Mouse (Mus musculus): ENCODE results near the gene Rhox8. TPM values are rescaled to one million over a fixed set of nuclear protein-coding genes. Genes with fewer than 3 reads are reported as not detected.
"Not testable (repeated sequence)": the region's sequence is repeated elsewhere in the genome, so short reads cannot be mapped to it uniquely, and the experiment has no call there.

Gene Rhox8
- total RNA-seq (2014; fragmentation: Nextera tagmentation) = 44.2 TPM in 1 of 2 replicates, not detected in the other
- not detected in 2 replicates for total RNA-seq (2017)
- polyA plus RNA-seq (2012) = not detected in 2 replicates

GRCm38 (mm10) chrX:37878844-37879243 is at the start of gene Rhox8:
Rhox8 (minus strand) TSS chrX:37878944.
- H3K36me3 ChIP-seq (replicated peaks) = no peaks in the 10 kb centered on the region
- ATAC-seq (ENCODE audit: extremely low read depth, insufficient number of reproducible peaks, low FRiP score, poor library complexity, severe bottlenecking) = no peak

GRCm38 (mm10) chrX:37916311-37916710 is 37.6 kb upstream of the Rhox8 start:
- H3K4me3 ChIP-seq (ENCODE audit: low read depth, low read length) = no peak overlapping the region
- ATAC-seq (ENCODE audit: extremely low read depth, insufficient number of reproducible peaks, low FRiP score, poor library complexity, severe bottlenecking) (no peak), DNase-seq (ENCODE audit: low spot score) (no peak)
- no peak for TF ChIP-seq GATA1 (IDR thresholded peaks at IDR 0.05; ENCODE audit: borderline replicate concordance, low read length)
- TF ChIP-seq CTCF (IDR thresholded peaks at IDR 0.05; ENCODE audit: low read depth, low read length) = no peak
- no peak for TF ChIP-seq POLR2AphosphoS5 (IDR thresholded peaks at IDR 0.05; ENCODE audit: insufficient replicate concordance, low read depth, low read length)
- TF ChIP-seq GATA2 (IDR thresholded peaks at IDR 0.05; ENCODE audit: borderline replicate concordance, low read depth, low read length) = no peak
- H3K27me3 ChIP-seq (ENCODE audit: insufficient read depth, low read length) = no peaks in the 10 kb centered on the region
- no peaks in the 10 kb centered on the region for H3K4me1 ChIP-seq (ENCODE audit: insufficient read depth, low read depth, low read length)
- no peaks in the 10 kb centered on the region for H3K9me3 ChIP-seq (replicated peaks)
- H3K36me3 ChIP-seq (replicated peaks) = no peaks in the 10 kb centered on the region

More at GRCm38 (mm10) chrX:37878844-37879243, at the start of gene Rhox8:
- DNase-seq (ENCODE audit: low spot score) = no peak
- H3K9me3 ChIP-seq (replicated peaks) = no peaks in the 10 kb centered on the region
- H3K4me1 ChIP-seq (ENCODE audit: insufficient read depth, low read depth, low read length) = no peaks in the 10 kb centered on the region
- no peak within 1 kb of the TSS for H3K4me3 ChIP-seq (ENCODE audit: low read depth, low read length)
- no peaks in the 10 kb centered on the region for H3K27me3 ChIP-seq (ENCODE audit: insufficient read depth, low read length)
- TF ChIP-seq GATA2 (IDR thresholded peaks at IDR 0.05; ENCODE audit: borderline replicate concordance, low read depth, low read length) = no peak
- TF ChIP-seq POLR2AphosphoS5 (IDR thresholded peaks at IDR 0.05; ENCODE audit: insufficient replicate concordance, low read depth, low read length) = no peak
- TF ChIP-seq CTCF (IDR thresholded peaks at IDR 0.05; ENCODE audit: low read depth, low read length) = no peak
- TF ChIP-seq GATA1 (IDR thresholded peaks at IDR 0.05; ENCODE audit: borderline replicate concordance, low read length) = no peak
- no peak for TF ChIP-seq TAL1 (conservative IDR thresholded peaks at IDR 0.05; ENCODE audit: low read depth, low read length)

DNA sequence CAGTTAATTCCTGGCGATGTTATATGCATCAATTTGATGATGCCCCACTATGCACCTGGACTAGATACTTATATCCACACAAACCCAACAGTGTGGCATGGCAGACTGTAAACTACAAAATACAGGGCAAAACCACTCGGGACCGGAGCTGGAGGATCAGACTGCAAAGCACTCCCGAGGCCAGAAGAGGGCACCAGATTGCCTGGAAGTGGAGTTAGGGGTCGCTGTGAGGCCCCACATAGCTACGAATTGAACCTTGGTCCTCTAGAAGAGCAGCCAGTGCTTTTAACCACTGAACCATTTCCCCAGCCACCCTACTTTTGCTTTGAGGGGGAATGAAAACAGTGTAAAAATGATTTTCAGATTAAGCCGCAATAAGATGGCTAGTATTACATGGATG is 29.8 kb upstream of the Rhox8 start:
- DNase-seq (ENCODE audit: low spot score) (no peak), ATAC-seq (ENCODE audit: extremely low read depth, insufficient number of reproducible peaks, low FRiP score, poor library complexity, severe bottlenecking) (no peak)
- H3K9me3 ChIP-seq (replicated peaks) = no peaks in the 10 kb centered on the region
- no peak for TF ChIP-seq CTCF (IDR thresholded peaks at IDR 0.05; ENCODE audit: low read depth, low read length)
- no peak for TF ChIP-seq GATA1 (IDR thresholded peaks at IDR 0.05; ENCODE audit: borderline replicate concordance, low read length)
- no peak for TF ChIP-seq POLR2AphosphoS5 (IDR thresholded peaks at IDR 0.05; ENCODE audit: insufficient replicate concordance, low read depth, low read length)
- TF ChIP-seq TAL1 (conservative IDR thresholded peaks at IDR 0.05; ENCODE audit: low read depth, low read length) = no peak
- no peak for TF ChIP-seq GATA2 (IDR thresholded peaks at IDR 0.05; ENCODE audit: borderline replicate concordance, low read depth, low read length)
- no peaks in the 10 kb centered on the region for H3K27me3 ChIP-seq (ENCODE audit: insufficient read depth, low read length)
- no peak overlapping the region for H3K4me3 ChIP-seq (ENCODE audit: low read depth, low read length)
- no peaks in the 10 kb centered on the region for H3K36me3 ChIP-seq (replicated peaks)
- no peaks in the 10 kb centered on the region for H3K4me1 ChIP-seq (ENCODE audit: insufficient read depth, low read depth, low read length)

DNA sequence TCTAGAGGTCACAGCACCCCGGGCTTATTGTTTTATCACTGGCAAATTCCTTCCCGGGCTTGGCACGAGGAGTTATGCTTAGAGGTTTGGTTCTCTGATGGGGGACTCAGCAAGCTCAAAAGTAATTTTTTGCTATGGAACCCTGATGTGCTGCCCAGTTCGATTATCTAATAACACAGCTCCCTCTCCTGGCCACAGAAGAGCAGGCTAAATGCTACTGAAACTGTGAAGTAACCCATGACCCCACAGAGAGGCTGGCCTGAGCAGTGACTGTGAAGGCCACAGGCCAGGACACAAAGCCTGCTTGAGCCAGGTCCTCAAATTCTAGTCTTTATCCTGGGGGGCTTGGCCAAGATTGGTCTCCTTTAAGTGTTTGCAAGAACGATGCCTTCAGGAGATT is 25.0 kb upstream of the Rhox8 start:
- H3K36me3 ChIP-seq (replicated peaks) = no peaks in the 10 kb centered on the region
- no peak overlapping the region for H3K4me3 ChIP-seq (ENCODE audit: low read depth, low read length)
- ATAC-seq (ENCODE audit: extremely low read depth, insufficient number of reproducible peaks, low FRiP score, poor library complexity, severe bottlenecking) (no peak), DNase-seq (ENCODE audit: low spot score) (no peak)
- H3K9me3 ChIP-seq (replicated peaks) = no peaks in the 10 kb centered on the region
- H3K4me1 ChIP-seq (ENCODE audit: insufficient read depth, low read depth, low read length) = no peaks in the 10 kb centered on the region
- H3K27me3 ChIP-seq (ENCODE audit: insufficient read depth, low read length) = no peaks in the 10 kb centered on the region
- TF ChIP-seq CTCF (IDR thresholded peaks at IDR 0.05; ENCODE audit: low read depth, low read length) = no peak
- no peak for TF ChIP-seq GATA2 (IDR thresholded peaks at IDR 0.05; ENCODE audit: borderline replicate concordance, low read depth, low read length)
- TF ChIP-seq POLR2AphosphoS5 (IDR thresholded peaks at IDR 0.05; ENCODE audit: insufficient replicate concordance, low read depth, low read length) = no peak
- no peak for TF ChIP-seq TAL1 (conservative IDR thresholded peaks at IDR 0.05; ENCODE audit: low read depth, low read length)

DNA sequence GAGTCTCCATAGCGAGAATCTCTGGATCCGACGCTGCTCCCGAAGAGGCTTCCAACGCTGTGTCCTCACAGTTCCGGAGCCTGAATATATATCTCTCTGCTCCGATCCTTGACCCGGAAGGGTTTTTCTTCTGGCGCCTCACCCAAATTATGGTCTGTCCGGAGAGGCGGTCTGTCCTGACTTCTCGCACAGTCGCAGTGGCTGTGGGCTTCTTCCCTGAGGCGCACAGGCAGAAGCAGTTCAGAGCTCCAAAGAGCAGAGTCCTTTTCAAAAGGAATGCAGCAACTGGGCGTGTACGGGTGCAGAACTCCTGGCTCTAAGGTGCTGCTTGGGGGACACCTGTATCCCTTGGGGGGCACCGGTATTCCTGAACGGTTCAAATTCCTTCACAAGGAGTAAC is 22.9 kb upstream of the Rhox8 start, which contains the start of gene Rhox9:
Gene Rhox9, minus strand, starts transcription at position 101 of the 400 bp plus-strand sequence.
- not testable (repeated sequence) for H3K36me3 ChIP-seq (replicated peaks); H3K27me3 ChIP-seq (ENCODE audit: insufficient read depth, low read length); H3K4me1 ChIP-seq (ENCODE audit: insufficient read depth, low read depth, low read length); DNase-seq (ENCODE audit: low spot score); H3K4me3 ChIP-seq (ENCODE audit: low read depth, low read length); ATAC-seq (ENCODE audit: extremely low read depth, insufficient number of reproducible peaks, low FRiP score, poor library complexity, severe bottlenecking); H3K9me3 ChIP-seq (replicated peaks)

GRCm38 (mm10) chrX:37897132-37897531 is 18.4 kb upstream of the Rhox8 start, which contains the start of gene Rhox7b:
Rhox7b (minus strand) TSS chrX:37897232.
- H3K4me3 ChIP-seq (ENCODE audit: low read depth, low read length); H3K27me3 ChIP-seq (ENCODE audit: insufficient read depth, low read length); H3K9me3 ChIP-seq (replicated peaks); ATAC-seq (ENCODE audit: extremely low read depth, insufficient number of reproducible peaks, low FRiP score, poor library complexity, severe bottlenecking); DNase-seq (ENCODE audit: low spot score); H3K4me1 ChIP-seq (ENCODE audit: insufficient read depth, low read depth, low read length); H3K36me3 ChIP-seq (replicated peaks): not testable (repeated sequence)

DNA sequence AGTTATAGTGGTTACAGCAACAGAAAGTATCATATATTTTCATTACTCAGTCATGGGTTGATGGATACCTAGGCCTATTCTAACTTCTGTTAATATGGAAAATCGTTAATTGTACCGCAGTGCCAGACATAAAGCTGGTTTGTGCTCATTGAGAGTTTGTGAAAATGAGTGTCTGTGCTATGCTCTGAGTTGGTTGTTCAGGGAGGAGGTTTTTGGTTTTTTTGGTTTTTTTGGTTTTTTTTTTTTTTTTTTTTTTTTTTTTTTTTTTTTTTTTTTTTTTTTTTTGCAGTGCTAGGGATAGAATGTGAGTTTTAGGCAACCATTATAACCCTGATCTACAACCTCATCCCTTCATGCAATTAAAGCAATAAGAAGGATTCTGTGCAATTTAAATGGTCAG is 7.1 kb downstream of the Rhox8 start:
- Histone ChIP-seq H3K4me1 (ENCODE audit: insufficient read depth, low read depth, low read length) (no peaks in the 10 kb centered on the region), H3K36me3 (replicated peaks) (no peaks in the 10 kb centered on the region), H3K9me3 (replicated peaks) (no peaks in the 10 kb centered on the region), H3K4me3 (ENCODE audit: low read depth, low read length) (no peak overlapping the region), H3K27me3 (ENCODE audit: insufficient read depth, low read length) (no peaks in the 10 kb centered on the region)
- DNase-seq (ENCODE audit: low spot score) (no peak), ATAC-seq (ENCODE audit: extremely low read depth, insufficient number of reproducible peaks, low FRiP score, poor library complexity, severe bottlenecking) (no peak)
- TF ChIP-seq POLR2AphosphoS5 (IDR thresholded peaks at IDR 0.05; ENCODE audit: insufficient replicate concordance, low read depth, low read length) (no peak), TAL1 (conservative IDR thresholded peaks at IDR 0.05; ENCODE audit: low read depth, low read length) (no peak), GATA2 (IDR thresholded peaks at IDR 0.05; ENCODE audit: borderline replicate concordance, low read depth, low read length) (no peak), CTCF (IDR thresholded peaks at IDR 0.05; ENCODE audit: low read depth, low read length) (no peak), GATA1 (IDR thresholded peaks at IDR 0.05; ENCODE audit: borderline replicate concordance, low read length) (no peak)

DNA sequence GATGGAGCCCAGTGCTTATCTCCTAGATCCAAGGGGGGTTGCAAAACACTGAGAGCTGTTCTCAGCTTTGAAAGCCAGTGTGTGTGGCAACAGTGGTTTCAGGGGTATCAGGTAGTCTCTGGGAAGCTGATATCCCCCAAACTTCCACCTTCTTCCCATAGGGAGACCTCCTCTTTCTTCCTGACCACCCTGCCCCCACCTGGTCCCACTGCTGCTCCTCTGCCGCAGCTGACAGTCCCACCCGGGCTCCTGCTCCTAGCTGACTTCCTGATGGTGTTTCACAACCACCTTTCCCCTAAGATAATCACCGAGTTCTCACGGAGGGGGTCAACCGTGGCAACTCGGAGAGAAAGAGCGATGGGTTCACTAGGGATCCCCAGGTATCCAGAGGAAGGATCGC is 47.4 kb downstream of the Rhox8 start, which contains the start of gene Rhox7a:
Gene Rhox7a, plus strand, starts transcription at position 301 of the 400 bp plus-strand sequence.
- H3K4me3 ChIP-seq (ENCODE audit: low read depth, low read length); ATAC-seq (ENCODE audit: extremely low read depth, insufficient number of reproducible peaks, low FRiP score, poor library complexity, severe bottlenecking); H3K27me3 ChIP-seq (ENCODE audit: insufficient read depth, low read length); DNase-seq (ENCODE audit: low spot score); H3K9me3 ChIP-seq (replicated peaks); H3K4me1 ChIP-seq (ENCODE audit: insufficient read depth, low read depth, low read length); H3K36me3 ChIP-seq (replicated peaks): not testable (repeated sequence)

DNA sequence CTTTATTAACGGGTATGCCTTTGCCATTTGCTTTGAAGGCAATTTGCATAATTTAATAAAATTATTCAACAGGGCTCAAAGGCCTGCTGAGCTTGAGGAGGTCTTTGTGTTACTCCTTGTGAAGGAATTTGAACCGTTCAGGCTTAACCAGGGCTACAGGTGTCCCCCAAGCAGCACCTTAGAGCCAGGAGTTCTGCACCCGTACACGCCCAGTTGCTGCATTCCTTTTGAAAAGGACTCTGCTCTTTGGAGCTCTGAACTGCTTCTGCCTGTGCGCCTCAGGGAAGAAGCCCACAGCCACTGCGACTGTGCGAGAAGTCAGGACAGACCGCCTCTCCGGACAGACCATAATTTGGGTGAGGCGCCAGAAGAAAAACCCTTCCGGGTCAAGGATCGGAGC is 52.1 kb downstream of the Rhox8 start, which contains the start of gene Rhox6:
Gene Rhox6, plus strand, starts transcription at position 301 of the 400 bp plus-strand sequence.
- not testable (repeated sequence) for DNase-seq (ENCODE audit: low spot score); H3K4me1 ChIP-seq (ENCODE audit: insufficient read depth, low read depth, low read length)

More for the DNA sequence above, 52.1 kb downstream of the Rhox8 start, which contains the start of gene Rhox6:
- not testable (repeated sequence) for H3K9me3 ChIP-seq (replicated peaks); ATAC-seq (ENCODE audit: extremely low read depth, insufficient number of reproducible peaks, low FRiP score, poor library complexity, severe bottlenecking); H3K4me3 ChIP-seq (ENCODE audit: low read depth, low read length); H3K36me3 ChIP-seq (replicated peaks); H3K27me3 ChIP-seq (ENCODE audit: insufficient read depth, low read length)
